Mouse (Mus musculus): Measurements from ENCODE around the gene Snx29. TPM values are rescaled to one million over a fixed set of nuclear protein-coding genes. Genes with fewer than 3 reads are reported as not detected.

Gene Snx29
- total and polyA plus RNA-seq, 2 experiments from 2014 or later, result 7.0 to 22.8 TPM

GRCm38 (mm10) chr16:11668878-11669277 lies 346.2 kb downstream of the Snx29 start:
- Histone ChIP-seq H3K36me3 (ENCODE audit: insufficient read depth, low read length) (no peaks in the 10 kb centered on the region), H3K4me1 (ENCODE audit: insufficient read depth, low read length) (no peaks in the 10 kb centered on the region), H3K9me3 (ENCODE audit: low read length) (no peaks in the 10 kb centered on the region), H3K27ac (ENCODE audit: low read depth, low read length) (peak overlapping the region; percentile 63), H3K4me2 (ENCODE audit: low read depth, low read length, poor library complexity, severe bottlenecking) (no peak overlapping the region), H3K27me3 (ENCODE audit: insufficient read depth, low read length) (no peaks in the 10 kb centered on the region), H3K9ac (replicated peaks; ENCODE audit: low read length, poor library complexity, severe bottlenecking) (no peak overlapping the region), H3K4me3 (ENCODE audit: low read depth, low read length) (no peak overlapping the region)
- WGBS, result 21% methylated on average over 1 of the region's 1 CpGs
- DNase-seq (ENCODE audit: low spot score), result no peak
- no peak for ATAC-seq (ENCODE audit: low FRiP score)
- no peak for TF ChIP-seq CTCF (IDR thresholded peaks at IDR 0.05)

GRCm38 (mm10) chr16:11670251-11670970 lies 347.7 kb downstream of the Snx29 start:
- no peak overlapping the region for H3K4me3 ChIP-seq (ENCODE audit: low read depth, low read length)
- ATAC-seq (ENCODE audit: low FRiP score), result no peak
- peak overlapping the region; percentile 57 for H3K27ac ChIP-seq (ENCODE audit: low read depth, low read length)
- TF ChIP-seq CTCF (IDR thresholded peaks at IDR 0.05), result peak; percentile 82; the same call in 1 of the 2 replicates
- DNase-seq (ENCODE audit: low spot score), result peak; percentile 73
- H3K9ac ChIP-seq (replicated peaks; ENCODE audit: low read length, poor library complexity, severe bottlenecking), result no peak overlapping the region
- 76% methylated on average over 9 of the region's 9 CpGs for WGBS
- H3K4me2 ChIP-seq (ENCODE audit: low read depth, low read length, poor library complexity, severe bottlenecking), result no peak overlapping the region
- H3K4me1 ChIP-seq (ENCODE audit: insufficient read depth, low read length), result no peaks in the 10 kb centered on the region
- H3K36me3 ChIP-seq (ENCODE audit: insufficient read depth, low read length), result no peaks in the 10 kb centered on the region
- no peaks in the 10 kb centered on the region for H3K27me3 ChIP-seq (ENCODE audit: insufficient read depth, low read length)
- no peaks in the 10 kb centered on the region for H3K9me3 ChIP-seq (ENCODE audit: low read length)

- no peaks in the 10 kb centered on the region for H3K36me3 ChIP-seq (ENCODE audit: insufficient read depth, low read length)
- DNase-seq (ENCODE audit: low spot score), result peak; percentile 69
- 58% methylated on average over 6 of the region's 6 CpGs for WGBS
- H3K27me3 ChIP-seq (ENCODE audit: insufficient read depth, low read length), result no peaks in the 10 kb centered on the region
- H3K4me1 ChIP-seq (ENCODE audit: insufficient read depth, low read length), result no peaks in the 10 kb centered on the region
- no peak for TF ChIP-seq CTCF (IDR thresholded peaks at IDR 0.05)
- H3K9me3 ChIP-seq (ENCODE audit: low read length), result no peaks in the 10 kb centered on the region
- no peak overlapping the region for H3K4me2 ChIP-seq (ENCODE audit: low read depth, low read length, poor library complexity, severe bottlenecking)
- ATAC-seq (ENCODE audit: low FRiP score), result no peak
- H3K27ac ChIP-seq (ENCODE audit: low read depth, low read length), result peak overlapping the region; percentile 57
- no peak overlapping the region for H3K9ac ChIP-seq (replicated peaks; ENCODE audit: low read length, poor library complexity, severe bottlenecking)
- H3K4me3 ChIP-seq (ENCODE audit: low read depth, low read length), result no peak overlapping the region
These were observed 348.2 kb downstream of the Snx29 start for GRCm38 (mm10) chr16:11670971-11671310.

- Histone ChIP-seq H3K4me1 (ENCODE audit: insufficient read depth, low read length) (no peaks in the 10 kb centered on the region), H3K4me3 (ENCODE audit: low read depth, low read length) (no peak overlapping the region), H3K4me2 (ENCODE audit: low read depth, low read length, poor library complexity, severe bottlenecking) (no peak overlapping the region), H3K27ac (ENCODE audit: low read depth, low read length) (no peak overlapping the region), H3K9me3 (ENCODE audit: low read length) (no peaks in the 10 kb centered on the region), H3K9ac (replicated peaks; ENCODE audit: low read length, poor library complexity, severe bottlenecking) (no peak overlapping the region), H3K36me3 (ENCODE audit: insufficient read depth, low read length) (no peaks in the 10 kb centered on the region), H3K27me3 (ENCODE audit: insufficient read depth, low read length) (no peaks in the 10 kb centered on the region)
- ATAC-seq (ENCODE audit: low FRiP score) (no peak), DNase-seq (ENCODE audit: low spot score) (no peak)
- TF ChIP-seq CTCF (IDR thresholded peaks at IDR 0.05), result no peak
- WGBS, result 57% methylated on average over 4 of the region's 4 CpGs
These were observed 353.3 kb downstream of the Snx29 start for GRCm38 (mm10) chr16:11676006-11676405.

- no peak overlapping the region for H3K9ac ChIP-seq (replicated peaks; ENCODE audit: low read length, poor library complexity, severe bottlenecking)
- no peak for DNase-seq (ENCODE audit: low spot score)
- no peaks in the 10 kb centered on the region for H3K36me3 ChIP-seq (ENCODE audit: insufficient read depth, low read length)
- no peak overlapping the region for H3K4me3 ChIP-seq (ENCODE audit: low read depth, low read length)
- WGBS, result 90% methylated on average over 9 of the region's 9 CpGs
- no peak overlapping the region for H3K4me2 ChIP-seq (ENCODE audit: low read depth, low read length, poor library complexity, severe bottlenecking)
- TF ChIP-seq CTCF (IDR thresholded peaks at IDR 0.05), result no peak
- ATAC-seq (ENCODE audit: low FRiP score), result no peak
- H3K27ac ChIP-seq (ENCODE audit: low read depth, low read length), result no peak overlapping the region
- H3K9me3 ChIP-seq (ENCODE audit: low read length), result no peaks in the 10 kb centered on the region
- no peaks in the 10 kb centered on the region for H3K4me1 ChIP-seq (ENCODE audit: insufficient read depth, low read length)
- H3K27me3 ChIP-seq (ENCODE audit: insufficient read depth, low read length), result no peaks in the 10 kb centered on the region
These were observed 362.6 kb downstream of the Snx29 start for GRCm38 (mm10) chr16:11685264-11685663.

- no peak for TF ChIP-seq CTCF (IDR thresholded peaks at IDR 0.05)
- ATAC-seq (ENCODE audit: low FRiP score) (no peak), DNase-seq (ENCODE audit: low spot score) (no peak)
- WGBS, result 88% methylated on average over 3 of the region's 3 CpGs
- Histone ChIP-seq H3K4me1 (ENCODE audit: insufficient read depth, low read length) (no peaks in the 10 kb centered on the region), H3K4me3 (ENCODE audit: low read depth, low read length) (no peak overlapping the region), H3K4me2 (ENCODE audit: low read depth, low read length, poor library complexity, severe bottlenecking) (no peak overlapping the region), H3K27ac (ENCODE audit: low read depth, low read length) (0 out of 2 replicates have a peak overlapping the region, but pooled peaks have one; percentile 7), H3K9me3 (ENCODE audit: low read length) (no peaks in the 10 kb centered on the region), H3K9ac (replicated peaks; ENCODE audit: low read length, poor library complexity, severe bottlenecking) (no peak overlapping the region), H3K27me3 (ENCODE audit: insufficient read depth, low read length) (no peaks in the 10 kb centered on the region), H3K36me3 (ENCODE audit: insufficient read depth, low read length) (no peaks in the 10 kb centered on the region)
These were observed 363.1 kb downstream of the Snx29 start for GRCm38 (mm10) chr16:11685735-11686340.
